Mouse (Mus musculus): ENCODE measurements at regions not wholly inside any gene's neighbourhood (a gene's known extent, or its start where the extent isn't known, plus 50 kb on each side); places are given as distances from the start of the nearest gene placed in this dataset.

DNA sequence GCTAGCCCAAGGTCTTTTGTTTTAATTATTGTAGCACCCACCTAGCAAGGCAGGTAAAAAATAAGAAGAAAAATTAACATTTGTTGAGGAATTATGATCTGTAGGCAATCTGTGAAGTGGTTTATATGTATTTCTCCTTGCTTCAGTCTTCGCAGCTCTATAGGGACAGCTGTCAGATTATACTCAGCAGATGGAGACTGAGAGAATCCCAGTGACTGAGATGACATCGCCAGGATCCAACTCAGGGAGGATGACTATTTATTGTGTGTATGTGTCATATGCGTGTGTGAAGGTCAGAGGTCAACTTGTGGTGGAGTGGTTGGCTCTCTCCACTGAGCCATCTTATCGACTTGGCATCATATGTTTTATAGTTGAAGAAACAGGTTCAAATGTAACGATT, 362.0 kb upstream of the Chd6 start:
- DNase-seq (ENCODE audit: low read depth): no peak

DNA sequence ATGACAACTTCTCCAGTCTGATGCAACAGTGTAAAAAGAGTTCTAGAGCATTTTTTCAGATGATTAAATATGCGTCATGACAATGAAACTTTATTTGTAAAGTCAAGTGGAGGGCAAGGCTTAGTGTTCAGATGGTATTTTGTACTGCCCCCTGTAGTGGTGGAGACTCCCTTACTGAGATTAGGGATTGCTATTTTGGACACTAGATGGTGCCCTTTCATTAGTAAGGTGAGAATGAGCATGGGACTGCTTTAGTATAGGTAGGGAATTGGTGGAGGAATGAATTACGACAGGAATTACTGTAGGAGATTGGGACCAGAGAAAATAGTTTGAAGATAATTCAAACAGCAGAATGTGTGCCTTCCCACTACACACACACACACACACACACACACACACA, 361.1 kb upstream of the Chd6 start:
- DNase-seq (ENCODE audit: low read depth): no peak

GRCm38 (mm10) chr2:161467035-161467434, 358.2 kb upstream of the Chd6 start:
- no peak for DNase-seq (ENCODE audit: low read depth)

DNA sequence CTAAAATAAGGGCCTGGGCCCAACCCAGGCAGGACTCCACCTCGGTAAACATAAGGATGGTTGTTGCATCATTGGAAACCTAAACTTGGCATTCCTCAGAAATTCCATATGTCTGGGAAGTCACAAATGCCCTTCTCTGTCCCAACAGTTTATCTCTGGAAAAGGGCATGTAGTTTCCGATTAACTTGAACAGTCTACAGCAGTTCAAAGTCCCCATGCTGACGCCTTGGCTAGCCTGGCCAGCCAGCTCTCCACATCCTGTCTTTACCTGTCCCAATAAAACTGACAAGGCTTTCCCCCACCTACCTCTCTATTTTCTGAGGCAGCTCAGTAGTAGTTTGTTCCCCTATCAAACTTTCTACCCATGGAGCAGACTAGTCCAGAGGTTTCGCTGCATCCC, 351.7 kb upstream of the Chd6 start:
- DNase-seq (ENCODE audit: low read depth): no peak

DNA sequence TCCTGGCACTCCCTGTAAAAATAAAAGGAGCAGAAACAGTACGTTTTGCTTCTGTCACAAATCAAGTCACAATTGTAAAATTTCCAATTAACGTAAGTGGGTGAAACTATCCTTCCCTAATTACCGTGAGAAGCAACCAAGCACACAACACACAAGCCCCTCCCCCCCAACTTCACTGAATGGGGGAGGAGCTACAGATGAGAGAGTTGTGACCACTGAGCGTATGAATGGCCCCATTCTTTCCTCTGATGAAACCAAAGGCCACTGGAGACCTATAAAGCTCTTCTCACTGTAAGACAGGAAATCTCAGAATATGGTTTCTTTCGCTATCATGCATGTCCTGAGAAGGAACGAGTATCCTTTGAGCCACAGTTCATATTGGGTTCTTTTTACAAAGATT, 345.6 kb upstream of the Chd6 start:
- no peak for DNase-seq (ENCODE audit: low read depth)

DNA sequence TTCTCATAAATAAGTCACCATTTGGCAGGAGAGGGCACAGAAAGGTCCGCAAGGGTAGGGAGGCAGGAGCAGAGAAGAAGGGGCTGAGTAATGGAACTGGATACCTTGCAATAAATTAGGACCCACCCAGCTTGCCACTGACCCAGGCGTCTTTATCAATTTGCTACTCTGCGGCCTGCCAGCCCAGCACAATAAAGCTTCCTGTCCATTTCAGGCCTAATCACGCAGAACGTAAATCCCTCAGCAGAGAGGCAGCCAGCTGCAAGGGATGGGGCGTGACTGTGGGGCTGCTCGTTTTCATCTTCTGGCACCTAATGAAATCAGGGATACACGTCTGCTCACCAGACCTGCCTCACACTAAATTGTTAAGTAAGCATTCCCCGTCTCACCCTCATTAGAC, 324.9 kb upstream of the Chd6 start:
- no peak for DNase-seq (ENCODE audit: low read depth)

DNA sequence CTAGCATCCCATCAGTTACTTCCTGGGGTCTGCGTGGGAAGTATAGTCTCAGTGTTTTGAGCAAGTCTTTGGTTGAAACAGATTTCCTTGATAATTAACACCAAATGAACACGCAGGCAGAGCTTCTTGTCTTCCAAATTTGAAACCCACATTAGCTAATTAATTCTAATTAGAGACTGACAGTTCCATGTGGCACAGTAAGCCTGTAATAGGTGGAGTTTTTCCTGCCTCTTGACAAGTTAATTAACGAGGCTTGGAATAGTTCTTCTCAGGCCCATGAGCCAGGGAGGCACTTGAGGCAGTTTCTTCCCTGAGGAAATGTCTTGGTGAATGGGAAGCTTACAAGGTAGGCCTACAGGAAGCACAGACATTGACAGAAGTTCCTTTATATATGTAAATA, 320.4 kb upstream of the Chd6 start:
- no peak for DNase-seq (ENCODE audit: low read depth)

DNA sequence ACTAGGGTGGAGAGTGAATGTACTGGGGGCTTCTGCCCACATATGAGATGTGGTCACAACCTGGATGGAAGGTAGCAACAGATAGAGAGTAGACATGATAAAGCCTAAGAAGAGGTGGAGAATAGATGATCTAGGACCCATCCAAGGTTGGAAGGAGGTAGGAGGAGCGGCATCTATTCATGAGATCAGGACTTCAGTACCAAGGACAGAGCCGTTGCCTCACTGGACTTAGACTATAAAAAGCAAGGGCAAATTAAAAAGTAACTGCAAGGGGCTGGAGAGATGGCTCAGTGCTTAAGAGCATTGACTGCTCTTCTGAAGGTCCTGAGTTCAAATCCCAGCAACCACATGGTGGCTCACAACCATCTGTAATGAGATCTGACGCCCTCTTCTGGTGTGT, 316.7 kb upstream of the Chd6 start:
- no peak for DNase-seq (ENCODE audit: low read depth)

DNA sequence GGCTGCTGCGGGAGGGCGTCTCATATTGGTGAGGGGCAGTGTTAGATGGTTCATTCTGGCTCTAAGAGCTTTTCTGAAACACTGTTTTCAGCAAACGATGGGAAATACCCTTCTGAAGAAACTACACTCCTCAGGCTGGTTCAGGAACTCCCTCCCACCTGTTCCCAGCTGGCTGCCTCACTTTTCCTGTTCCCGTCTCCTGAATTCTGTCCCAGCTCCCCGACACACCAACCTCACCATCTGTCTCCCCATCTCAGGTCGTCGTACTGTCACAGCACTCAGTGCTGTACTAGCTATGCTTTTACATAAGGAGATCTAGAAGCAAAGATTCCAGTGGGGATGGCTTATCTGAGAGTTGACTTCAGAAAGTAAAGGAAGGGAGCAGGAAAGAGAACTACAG, 309.2 kb upstream of the Chd6 start:
- DNase-seq (ENCODE audit: low read depth): no peak

GRCm38 (mm10) chr2:161416218-161416927, 307.5 kb upstream of the Chd6 start:
- DNase-seq (ENCODE audit: low read depth): no peak

DNA sequence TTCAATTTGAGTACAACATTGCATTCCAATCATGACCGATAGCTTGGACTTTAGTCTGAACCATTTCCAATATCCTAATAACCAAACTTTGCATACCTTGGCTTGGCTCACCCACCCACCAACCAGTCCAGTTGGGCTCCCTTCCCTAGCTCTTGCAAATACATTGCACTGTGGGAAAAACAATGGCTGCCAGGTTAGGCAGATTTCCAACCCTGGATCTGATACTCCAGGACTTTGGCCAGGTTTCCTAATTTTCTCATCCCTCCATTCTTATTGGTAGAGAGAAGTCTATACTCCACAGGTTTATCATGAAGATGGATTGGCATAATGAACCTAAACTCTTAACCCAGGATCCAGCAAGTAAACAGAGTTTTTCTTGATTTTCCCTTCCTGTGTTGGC, 299.4 kb upstream of the Chd6 start:
- no peak for DNase-seq (ENCODE audit: low read depth)

- DNase-seq (ENCODE audit: low read depth): no peak
Observed at GRCm38 (mm10) chr2:161405847-161406384, 297.0 kb upstream of the Chd6 start.

GRCm38 (mm10) chr2:161398061-161398460, 289.2 kb upstream of the Chd6 start:
- DNase-seq (ENCODE audit: low read depth): no peak

DNA sequence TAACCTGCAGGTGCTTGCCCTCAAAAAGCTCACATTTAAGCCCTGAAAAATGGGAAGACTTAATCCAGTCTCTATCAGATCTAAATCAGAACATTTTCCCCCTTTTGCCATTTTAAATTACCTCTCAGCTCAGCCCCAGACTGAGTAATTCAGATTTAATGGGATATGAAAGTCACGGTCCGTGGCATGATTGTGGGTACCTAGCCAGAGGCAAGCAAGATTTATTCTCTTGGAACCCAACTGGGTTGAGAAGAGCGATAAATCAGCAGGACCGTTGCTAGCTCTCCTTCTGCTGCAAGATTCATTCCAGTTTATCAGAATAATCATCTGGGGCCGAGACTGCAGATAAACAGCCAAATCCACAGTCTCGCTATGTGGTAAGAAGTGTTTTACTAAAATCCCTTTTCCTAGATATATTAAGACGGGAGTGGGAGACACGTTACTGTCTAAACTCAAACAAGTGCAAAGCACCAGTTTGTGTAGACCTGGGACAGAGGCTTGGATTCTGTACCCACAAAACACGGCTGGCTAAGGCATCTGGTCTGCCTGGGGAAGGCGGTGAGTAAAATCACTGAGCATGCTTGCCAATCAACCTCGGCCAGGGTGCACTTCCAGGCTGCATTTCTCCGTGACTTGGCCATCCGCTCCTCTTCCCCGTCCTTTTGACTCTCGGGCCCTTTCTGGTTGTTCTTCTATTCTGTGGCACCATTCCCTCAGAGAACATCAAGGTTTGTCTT, 282.2 kb upstream of the Chd6 start:
- DNase-seq (ENCODE audit: low read depth): no peak

GRCm38 (mm10) chr2:161389318-161389835, 280.5 kb upstream of the Chd6 start:
- no peak for DNase-seq (ENCODE audit: low read depth)

DNA sequence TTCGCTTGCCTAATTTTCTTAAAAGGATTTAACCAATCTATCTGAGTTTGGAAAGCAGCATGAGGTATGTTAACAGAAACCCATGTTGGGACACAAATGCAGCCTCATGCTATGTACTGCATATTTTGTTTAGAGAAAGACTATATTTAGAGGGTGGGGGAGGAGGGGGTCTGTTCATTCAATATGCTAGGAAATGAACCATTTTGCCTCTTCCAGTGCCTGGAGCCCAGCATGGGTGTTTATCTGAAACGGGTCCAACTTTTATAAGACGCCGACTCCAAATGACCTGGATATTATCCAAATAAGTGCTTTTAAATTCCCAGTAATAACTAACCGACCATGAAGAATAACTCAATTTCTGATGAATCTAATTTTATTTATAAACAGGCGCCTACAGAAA, 278.2 kb upstream of the Chd6 start:
- no peak for DNase-seq (ENCODE audit: low read depth)

- no peak for DNase-seq (ENCODE audit: low read depth)
Observed at GRCm38 (mm10) chr2:161382411-161382810, 273.5 kb upstream of the Chd6 start.

DNA sequence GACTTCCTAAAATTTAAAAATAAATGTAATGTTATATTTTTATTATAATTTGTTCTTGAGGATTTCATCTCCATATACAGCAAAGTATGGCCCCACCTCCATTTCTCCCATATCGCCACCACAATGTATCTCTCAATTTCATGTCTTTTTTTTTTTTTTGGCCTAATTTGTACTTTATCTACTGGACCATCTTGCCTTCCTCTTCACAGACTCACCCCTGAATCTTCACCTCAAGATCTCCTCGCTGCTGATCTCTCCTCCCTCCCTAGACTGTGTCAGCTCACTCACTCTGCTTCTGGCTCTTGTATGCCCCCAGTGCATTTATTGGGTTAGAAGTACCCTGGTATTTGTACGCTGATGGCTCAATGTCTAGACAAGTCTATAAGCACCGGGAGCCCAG, 269.4 kb upstream of the Chd6 start:
- no peak for DNase-seq (ENCODE audit: low read depth)

- DNase-seq (ENCODE audit: low read depth): no peak
Observed at GRCm38 (mm10) chr2:161362325-161362724, 253.4 kb upstream of the Chd6 start.

GRCm38 (mm10) chr2:161349110-161349509, 240.2 kb upstream of the Chd6 start:
- DNase-seq (ENCODE audit: low read depth): no peak

- DNase-seq (ENCODE audit: low read depth): no peak
Observed at GRCm38 (mm10) chr2:161344018-161344417, 235.1 kb upstream of the Chd6 start.

- no peak for DNase-seq (ENCODE audit: low read depth)
Observed at GRCm38 (mm10) chr2:161342648-161343047, 233.8 kb upstream of the Chd6 start.

DNA sequence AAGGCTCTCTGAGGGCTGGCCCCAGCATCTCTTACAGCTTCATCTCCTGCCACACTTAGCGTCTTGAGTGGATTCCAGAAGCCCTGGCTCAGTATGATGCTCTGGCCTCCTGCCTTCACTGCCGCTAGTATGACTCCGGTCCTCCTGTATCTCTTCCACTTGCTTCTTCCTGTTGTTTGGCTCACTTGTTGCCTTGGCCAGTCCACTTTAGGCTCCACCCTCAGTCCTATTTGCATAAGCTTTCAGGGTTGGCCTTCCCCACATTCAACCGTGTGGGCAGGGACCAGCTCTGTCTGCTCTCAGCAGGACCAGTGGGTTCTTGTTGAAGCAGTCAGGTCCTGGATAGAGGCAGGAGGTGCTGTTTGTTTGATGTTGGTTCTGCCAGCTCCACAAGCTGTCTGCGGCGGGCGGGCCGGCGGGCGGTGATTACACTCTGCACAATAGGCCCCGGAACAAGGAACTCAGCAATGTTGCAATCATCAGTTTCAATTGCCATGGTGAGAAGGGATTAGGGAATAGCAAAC, 232.6 kb upstream of the Chd6 start:
- DNase-seq (ENCODE audit: low read depth): no peak
